In the genomic region with DNA sequence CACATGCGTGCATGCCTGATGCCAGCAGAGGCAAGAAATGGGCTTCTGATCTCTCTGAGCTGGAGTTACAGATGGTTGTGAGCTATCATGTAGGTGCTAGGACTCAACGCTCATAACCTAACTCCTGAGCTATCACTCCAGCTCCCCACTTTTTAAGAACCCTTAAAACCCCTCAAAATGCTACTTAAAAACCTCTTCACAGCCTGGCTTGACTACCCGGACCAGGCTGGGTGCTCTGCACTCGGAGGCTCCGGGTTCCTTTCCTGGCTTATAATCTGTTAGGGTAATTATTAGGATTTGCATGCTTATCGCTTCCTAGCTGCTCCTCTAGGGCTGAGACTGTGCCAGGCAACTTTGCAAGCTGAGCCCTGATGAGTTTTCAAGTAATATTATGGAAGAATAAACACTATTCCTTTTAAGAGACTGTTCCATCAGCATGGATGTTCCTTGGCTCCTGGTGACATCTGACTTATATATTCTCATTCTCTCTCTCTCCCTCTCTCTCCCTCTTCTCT, we compare ENCODE assay signal across 9 mouse cellular contexts. TPM values are rescaled to one million over a fixed set of nuclear protein-coding genes. Genes with fewer than 3 reads are reported as not detected.
DNase-seq lines count a peak whose midpoint lies in the region; ATAC-seq lines count a peak whose summit lies in the region.
"Had no signal": no experiment of that assay in that cellular context is flagged by ENCODE, and none has a peak within 500 bp of the region (broad histone marks: within the 10 kb centered on the region; RNA-seq: fewer than 3 reads in every experiment).

No protein-coding gene starts in this region.

- H3K27ac ChIP-seq in heart, embryonic 16.5 days (ENCODE audit: low read length): no peak overlapping the region
- H3K27ac ChIP-seq in midbrain, embryonic 13.5 days: no peak overlapping the region
- no peak overlapping the region for H3K27ac ChIP-seq in midbrain, embryonic 14.5 days (replicated peaks; ENCODE audit: low read depth, low read length)
- H3K27ac ChIP-seq in hindbrain, embryonic 14.5 days: no peak overlapping the region
- H3K27ac ChIP-seq in stomach, embryonic 14.5 days (ENCODE audit: low read length): peak overlapping the region; percentile 70; the same call in 1 of the 2 replicates

- no peak for DNase-seq in heart, postnatal 25 days (ENCODE audit: low spot score)
- DNase-seq in midbrain, embryonic 14.5 days: no peak
- DNase-seq in hindbrain, embryonic 14.5 days (ENCODE audit: low spot score): no peak
- no peak for DNase-seq in frontal cortex, postnatal 10 days (ENCODE audit: low spot score in 2 of 2)

- H3K9me3 ChIP-seq in heart, embryonic 16.5 days (replicated peaks; ENCODE audit: control insufficient read depth, low read length): no peaks in the 10 kb centered on the region
- no peaks in the 10 kb centered on the region for H3K9me3 ChIP-seq in midbrain, embryonic 13.5 days
- H3K9me3 ChIP-seq in midbrain, embryonic 14.5 days (ENCODE audit: control insufficient read depth, low read length): no peaks in the 10 kb centered on the region
- no peaks in the 10 kb centered on the region for H3K9me3 ChIP-seq in hindbrain, embryonic 14.5 days (ENCODE audit: control insufficient read depth, low read length)
- no peaks in the 10 kb centered on the region for H3K9me3 ChIP-seq in stomach, embryonic 14.5 days (ENCODE audit: control insufficient read depth, low read depth, low read length)
- H3K9me3 ChIP-seq: limb, embryonic 15.5 days had no signal

- peaks cover 12% of the 10 kb centered on the region for H3K4me1 ChIP-seq in heart, embryonic 16.5 days (ENCODE audit: control insufficient read depth, insufficient read depth, low read length)
- peaks cover 13% of the 10 kb centered on the region for H3K4me1 ChIP-seq in midbrain, embryonic 13.5 days (replicated peaks)
- H3K4me1 ChIP-seq in midbrain, embryonic 14.5 days (ENCODE audit: control insufficient read depth, insufficient read depth, low read length): 0 out of 2 replicates have a peak, but pooled peaks cover 6% of the 10 kb centered on the region
- H3K4me1 ChIP-seq in hindbrain, embryonic 14.5 days (replicated peaks; ENCODE audit: control insufficient read depth, insufficient read depth, low read length): peaks cover 6% of the 10 kb centered on the region; the same call in 1 of the 2 replicates
- H3K4me1 ChIP-seq in stomach, embryonic 14.5 days (ENCODE audit: control insufficient read depth, insufficient read depth, low read length): peaks cover 21% of the 10 kb centered on the region; the same call in 1 of the 2 replicates

- no peaks in the 10 kb centered on the region for H3K36me3 ChIP-seq in heart, embryonic 16.5 days (ENCODE audit: control insufficient read depth, insufficient read depth)
- no peaks in the 10 kb centered on the region for H3K36me3 ChIP-seq in midbrain, embryonic 13.5 days
- no peaks in the 10 kb centered on the region for H3K36me3 ChIP-seq in midbrain, embryonic 14.5 days (ENCODE audit: control insufficient read depth, insufficient read depth, low read length)
- H3K36me3 ChIP-seq in hindbrain, embryonic 14.5 days (replicated peaks; ENCODE audit: control insufficient read depth, insufficient read depth): no peaks in the 10 kb centered on the region
- no peaks in the 10 kb centered on the region for H3K36me3 ChIP-seq in stomach, embryonic 14.5 days (ENCODE audit: control insufficient read depth, insufficient read depth, low read length)
- H3K36me3 ChIP-seq: limb, embryonic 15.5 days had no signal

- H3K27me3 ChIP-seq in heart, embryonic 16.5 days (ENCODE audit: control insufficient read depth, insufficient read depth, low read length): no peaks in the 10 kb centered on the region
- H3K27me3 ChIP-seq in midbrain, embryonic 13.5 days: peaks cover 7% of the 10 kb centered on the region; the same call in 1 of the 2 replicates
- 0 out of 2 replicates have a peak, but pooled peaks cover 4% of the 10 kb centered on the region for H3K27me3 ChIP-seq in midbrain, embryonic 14.5 days (ENCODE audit: control insufficient read depth, insufficient read depth, low read length)
- 0 out of 2 replicates have a peak, but pooled peaks cover 4% of the 10 kb centered on the region for H3K27me3 ChIP-seq in hindbrain, embryonic 14.5 days (ENCODE audit: control insufficient read depth, insufficient read depth, low read length)
- H3K27me3 ChIP-seq in stomach, embryonic 14.5 days (ENCODE audit: control insufficient read depth, insufficient read depth, low read length): no peaks in the 10 kb centered on the region
- H3K27me3 ChIP-seq: limb, embryonic 15.5 days had no signal

- H3K4me3 ChIP-seq in heart, embryonic 16.5 days (ENCODE audit: low read length): no peak overlapping the region
- H3K4me3 ChIP-seq in midbrain, embryonic 13.5 days (replicated peaks): no peak overlapping the region
- no peak overlapping the region for H3K4me3 ChIP-seq in midbrain, embryonic 14.5 days (replicated peaks; ENCODE audit: low read depth, low read length)
- H3K4me3 ChIP-seq in hindbrain, embryonic 14.5 days (replicated peaks; ENCODE audit: low read length): no peak overlapping the region
- peak overlapping the region; percentile 26 for H3K4me3 ChIP-seq in stomach, embryonic 14.5 days (ENCODE audit: low read depth, low read length)

- WGBS in heart, embryonic 16.5 days: 58% methylated on average over 6 of the region's 6 CpGs
- 65% methylated on average over 6 of the region's 6 CpGs for WGBS in midbrain, embryonic 13.5 days
- WGBS in midbrain, embryonic 14.5 days: 58% methylated on average over 6 of the region's 6 CpGs
- WGBS in hindbrain, embryonic 14.5 days: 75% methylated on average over 6 of the region's 6 CpGs
- WGBS in stomach, embryonic 14.5 days: 65% methylated on average over 6 of the region's 6 CpGs

- intact Hi-C loops in heart, postnatal 25 days (cut with DNase I): loop anchor here (5.0 to 10.0 kb wide), 2 partner anchors 35 to 547 kb away; no protein-coding TSS in a partner anchor

- peak overlapping the region; percentile 85; the same call in 1 of the 2 replicates for H3K4me2 ChIP-seq in heart, embryonic 16.5 days (ENCODE audit: low read depth, low read length)
- H3K4me2 ChIP-seq in midbrain, embryonic 13.5 days (replicated peaks): peak overlapping the region; percentile 62; the same call in 1 of the 2 replicates
- H3K4me2 ChIP-seq in midbrain, embryonic 14.5 days (ENCODE audit: low read length): no peak overlapping the region
- H3K4me2 ChIP-seq in hindbrain, embryonic 14.5 days (replicated peaks): peak overlapping the region; percentile 63; the same call in 1 of the 2 replicates
- H3K4me2 ChIP-seq in stomach, embryonic 14.5 days (replicated peaks; ENCODE audit: low read depth, low read length): peak overlapping the region; percentile 61

- peak overlapping the region; percentile 75 for H3K9ac ChIP-seq in heart, embryonic 16.5 days (ENCODE audit: low read length)
- no peak overlapping the region for H3K9ac ChIP-seq in midbrain, embryonic 13.5 days (replicated peaks)
- H3K9ac ChIP-seq in midbrain, embryonic 14.5 days (replicated peaks; ENCODE audit: low read length): no peak overlapping the region
- H3K9ac ChIP-seq in hindbrain, embryonic 14.5 days: no peak overlapping the region
- peak overlapping the region; percentile 36; the same call in 1 of the 2 replicates for H3K9ac ChIP-seq in stomach, embryonic 14.5 days (replicated peaks; ENCODE audit: low read depth, low read length)

- ATAC-seq in heart, embryonic 16.5 days (replicated peaks; ENCODE audit: extremely low read depth, insufficient read depth, low FRiP score): no peak
- ATAC-seq in midbrain, embryonic 13.5 days: no peak
- ATAC-seq in midbrain, embryonic 14.5 days (ENCODE audit: low FRiP score, low TSS enrichment): no peak
- no peak for ATAC-seq in hindbrain, embryonic 14.5 days (ENCODE audit: low FRiP score)
- ATAC-seq in stomach, embryonic 14.5 days (ENCODE audit: insufficient number of reproducible peaks, insufficient read depth, low FRiP score, low read depth): no peak
- no peak for ATAC-seq in erythroblast, adult 5-6 weeks (replicated peaks; ENCODE audit: low FRiP score, poor library complexity, severe bottlenecking)

RNA-seq across cellular contexts. Expression of a gene that starts 0.8 kb away (rescaled TPM):
- polyA plus RNA-seq in heart, embryonic 16.5 days (2015; fragmentation: Nextera tagmentation; extraction: Ambion mirVana): 382 and 409 TPM in 2 replicates
- 100 to 1,000 TPM; 312 to 319 TPM for total RNA-seq in heart, postnatal 25 days (2021)
- polyA plus RNA-seq in midbrain, embryonic 13.5 days (2015; fragmentation: Nextera tagmentation; extraction: Ambion mirVana): 188 and 192 TPM in 2 replicates
- 179 and 211 TPM in 2 replicates for polyA plus RNA-seq in midbrain, embryonic 14.5 days (2014; fragmentation: Nextera tagmentation; extraction: Ambion mirVana)
- 182 and 214 TPM in 2 replicates for polyA plus RNA-seq in hindbrain, embryonic 14.5 days (2014; fragmentation: Nextera tagmentation; extraction: Ambion mirVana)
- polyA plus RNA-seq in stomach, embryonic 14.5 days (2014; fragmentation: Nextera tagmentation; extraction: Ambion mirVana): 301 and 326 TPM in 2 replicates
- 101 TPM in 2 replicates for total RNA-seq in erythroblast, adult 5-6 weeks (2015; ENCODE audit: low replicate concordance)
- 42.5 and 55.5 TPM in 2 replicates for total RNA-seq in erythroblast, adult 5-6 weeks (2017; ENCODE audit: low replicate concordance)

Comparison
In these comparisons a context has a peak if more than half of its experiments do, and no peak if none do; other contexts are left out.
1. H3K9ac ChIP-seq: peak in heart, embryonic 16.5 days (single experiment) and stomach, embryonic 14.5 days (single experiment); none in midbrain, embryonic 13.5 days (single experiment), midbrain, embryonic 14.5 days (single experiment) and hindbrain, embryonic 14.5 days (single experiment).